Mouse (Mus musculus) kidney, postnatal 0 days (tissue): ENCODE results near the gene Spag4. TPM values are rescaled to one million over a fixed set of nuclear protein-coding genes. Genes with fewer than 3 reads are reported as not detected.

ENCODE experiments used
- ATAC-seq: fragments of 200-750 bp; cut with Nextera tagmentation; replicated peaks from 2 replicates; pipeline ENCODE4 v1.8.0; 2017; ENCODE audit warnings: low read depth, moderate number of reproducible peaks, moderate TSS enrichment, moderate library complexity; ENCODE audit not compliant: low FRiP score
- DNase-seq: peaks from one replicate; pipeline ENCODE4 v3.0.0-alpha.2; 2016; ENCODE audit warnings: low spot score
- H3K27ac ChIP-seq: fragments of 300-500 bp; sonication (generic); 2 replicates; pipeline ENCODE4 v1.5.1; 2014; ENCODE audit warnings: mild to moderate bottlenecking
- H3K27me3 ChIP-seq: fragments of 300-500 bp; sonication (generic); 2 replicates; pipeline ENCODE4 v1.6.1; 2014; ENCODE audit warnings: low read length, mixed read lengths; ENCODE audit not compliant: insufficient read depth
- H3K36me3 ChIP-seq: fragments of 300-500 bp; sonication (generic); 2 replicates; pipeline ENCODE4 v1.6.1; 2014; ENCODE audit warnings: low read length, mixed read lengths; ENCODE audit not compliant: insufficient read depth
- H3K4me1 ChIP-seq: fragments of 300-500 bp; sonication (generic); replicated peaks from 2 replicates; pipeline ENCODE4 v1.6.1; 2014; ENCODE audit warnings: antibody characterized with exemption, low read length, mixed read lengths; ENCODE audit not compliant: insufficient read depth
- H3K4me2 ChIP-seq: fragments of 300-500 bp; sonication (generic); 2 replicates; pipeline ENCODE4 v1.6.1; 2014; ENCODE audit warnings: mild to moderate bottlenecking, low read length, moderate library complexity, mixed read lengths
- H3K4me3 ChIP-seq: fragments of 300-500 bp; sonication (generic); replicated peaks from 2 replicates; pipeline ENCODE4 v1.5.1; 2014; ENCODE audit warnings: low read depth, low read length
- H3K9ac ChIP-seq: fragments of 300-500 bp; sonication (generic); 2 replicates; pipeline ENCODE4 v1.6.1; 2014; ENCODE audit warnings: low read depth, low read length
- H3K9me3 ChIP-seq: fragments of 300-500 bp; sonication (generic); replicated peaks from 2 replicates; pipeline ENCODE4 v1.6.1; 2016; ENCODE audit warnings: low read length, inconsistent platforms, mixed read lengths
- CTCF ChIP-seq: IDR thresholded peaks from 2 replicates; pipeline ENCODE4 v1.5.1; 2016; ENCODE audit warnings: antibody characterized with exemption, low read depth, mild to moderate bottlenecking, moderate library complexity
- polyA plus RNA-seq: library from polyadenylated mRNA; unstranded; fragments of >200 nt; fragmentation: Nextera tagmentation; extraction: Ambion mirVana; gene quantifications from 2 replicates; pipeline ENCODE4 v1.2.1, GENCODE M21; 2015

The Spag4 gene
- polyA plus RNA-seq, 1 experiment from 2014 or later: 2.0 TPM

DNA sequence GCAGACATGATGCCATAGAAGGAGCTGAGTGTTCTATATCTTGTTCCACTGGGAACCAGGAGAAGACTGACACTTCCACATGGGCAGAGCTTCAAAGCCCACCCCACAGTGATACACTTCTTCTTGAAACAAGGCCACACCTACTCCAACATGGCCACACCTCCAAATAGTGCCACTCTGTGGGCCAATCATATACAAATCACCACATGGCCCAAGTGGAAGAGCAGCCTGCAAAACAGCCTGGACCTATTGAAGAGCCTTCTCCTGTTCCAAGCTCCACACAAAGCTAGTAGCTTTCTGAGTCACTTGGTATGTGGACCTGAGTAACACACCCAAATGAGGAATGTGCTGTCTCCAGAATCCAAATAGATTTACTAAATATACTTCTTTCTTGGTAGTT is 54.6 kb downstream of the Spag4 start:
- H3K36me3 ChIP-seq: 0 out of 2 replicates have a peak, but pooled peaks cover 6% of the 10 kb centered on the region
- H3K27me3 ChIP-seq: no peaks in the 10 kb centered on the region
- TF ChIP-seq CTCF: no peak
- H3K9me3 ChIP-seq: no peaks in the 10 kb centered on the region
- H3K9ac ChIP-seq: no peak overlapping the region
- no peaks in the 10 kb centered on the region for H3K4me1 ChIP-seq
- no peak for DNase-seq
- ATAC-seq: no peak
- no peak overlapping the region for H3K4me2 ChIP-seq
- no peak overlapping the region for H3K27ac ChIP-seq
- no peak overlapping the region for H3K4me3 ChIP-seq

Other genes with a start within 250 kb of the Spag4 start
- gene BC029722, start 245.7 kb upstream of the Spag4 start, polyA plus RNA-seq: 28.4 and 29.5 TPM in 2 replicates
- gene Eif6, start 238.2 kb upstream of the Spag4 start, polyA plus RNA-seq: 207 and 220 TPM in 2 replicates
- gene Fam83c, start 230.3 kb upstream of the Spag4 start, polyA plus RNA-seq: 0.07 and 0.10 TPM in 2 replicates
- 72.9 and 83.2 TPM in 2 replicates for gene Uqcc1, start 134.9 kb upstream of the Spag4 start, polyA plus RNA-seq
- gene Gm15557, start 124.4 kb upstream of the Spag4 start, polyA plus RNA-seq: not detected in 2 replicates
- gene Gdf5, start 119.8 kb upstream of the Spag4 start, polyA plus RNA-seq: 0.64 and 0.91 TPM in 2 replicates
- 10.1 and 11.0 TPM in 2 replicates for gene Cep250, start 108.7 kb upstream of the Spag4 start, polyA plus RNA-seq
- gene 6430550D23Rik, start 57.2 kb upstream of the Spag4 start, polyA plus RNA-seq: 0.68 and 2.5 TPM in 2 replicates
- gene Ergic3, start 57.1 kb upstream of the Spag4 start, polyA plus RNA-seq: 219 and 231 TPM in 2 replicates
- 0.38 and 0.51 TPM in 2 replicates for gene Fer1l4, start 12.2 kb upstream of the Spag4 start, polyA plus RNA-seq
- gene Cpne1, start 46.8 kb downstream of the Spag4 start, polyA plus RNA-seq: 43.1 and 44.9 TPM in 2 replicates
- 17.6 and 18.9 TPM in 2 replicates for gene Rbm12, start 46.8 kb downstream of the Spag4 start, polyA plus RNA-seq
- gene Gm28036, start 61.9 kb downstream of the Spag4 start, polyA plus RNA-seq: 8.0 and 11.9 TPM in 2 replicates
- 524 and 529 TPM in 2 replicates for gene Romo1, start 78.9 kb downstream of the Spag4 start, polyA plus RNA-seq
- gene Nfs1, start 79.0 kb downstream of the Spag4 start, polyA plus RNA-seq: 60.5 and 64.0 TPM in 2 replicates
- 636 and 701 TPM in 2 replicates for gene Rbm39, start 115.1 kb downstream of the Spag4 start, polyA plus RNA-seq
- gene Phf20, start 131.3 kb downstream of the Spag4 start, polyA plus RNA-seq: 63.8 and 68.9 TPM in 2 replicates
- 14.7 and 16.2 TPM in 2 replicates for gene Cnbd2, start 247.1 kb downstream of the Spag4 start, polyA plus RNA-seq
- gene Scand1, start 247.5 kb downstream of the Spag4 start, polyA plus RNA-seq: 140 and 181 TPM in 2 replicates